Mouse (Mus musculus) limb, embryonic 12.5 days (tissue): ENCODE measurements around the gene Atxn10. TPM values are rescaled to one million over a fixed set of nuclear protein-coding genes. Genes with fewer than 3 reads are reported as not detected.

ENCODE experiments used
- ATAC-seq: fragments of 200-750 bp; cut with Nextera tagmentation; 2 replicates; pipeline ENCODE4 v1.8.0; 2017; ENCODE audit warnings: low read depth, moderate TSS enrichment; ENCODE audit not compliant: insufficient number of reproducible peaks, insufficient read depth, low FRiP score, low TSS enrichment
- H3K27ac ChIP-seq: fragments of 300-500 bp; sonication (generic); 2 replicates; pipeline ENCODE4 v1.5.1; 2016; ENCODE audit warnings: mild to moderate bottlenecking, moderate library complexity
- H3K27me3 ChIP-seq: fragments of 300-500 bp; sonication (generic); 2 replicates; pipeline ENCODE4 v1.6.1; 2016; ENCODE audit warnings: mild to moderate bottlenecking, moderate library complexity
- H3K36me3 ChIP-seq: fragments of 300-500 bp; sonication (generic); 2 replicates; pipeline ENCODE4 v1.6.1; 2016; ENCODE audit warnings: mild to moderate bottlenecking, moderate library complexity
- H3K4me1 ChIP-seq: fragments of 300-500 bp; sonication (generic); replicated peaks from 2 replicates; pipeline ENCODE4 v1.6.1; 2016
- H3K4me2 ChIP-seq: fragments of 300-500 bp; sonication (generic); 2 replicates; pipeline ENCODE4 v1.6.1; 2016; ENCODE audit warnings: mild to moderate bottlenecking, moderate library complexity
- H3K4me3 ChIP-seq: fragments of 300-500 bp; sonication (generic); replicated peaks from 2 replicates; pipeline ENCODE4 v1.5.1; 2016; ENCODE audit warnings: mild to moderate bottlenecking
- H3K9ac ChIP-seq: fragments of 300-500 bp; sonication (generic); replicated peaks from 2 replicates; pipeline ENCODE4 v1.6.1; 2016; ENCODE audit warnings: mild to moderate bottlenecking, moderate library complexity
- H3K9me3 ChIP-seq: fragments of 300-500 bp; sonication (generic); 2 replicates; pipeline ENCODE4 v1.6.1; 2016; ENCODE audit warnings: mild to moderate bottlenecking, moderate library complexity
- WGBS: fragments of 180-500 bp; shearing (Covaris S2); methylation state at CpG from one replicate; pipeline ENCODE4 v1.1.7; 2016; 5-methylcytosine and 5-hydroxymethylcytosine counted together
- polyA plus RNA-seq: library from polyadenylated mRNA; unstranded; fragments of >200 nt; fragmentation: Nextera tagmentation; extraction: Ambion mirVana; gene quantifications from 2 replicates; pipeline ENCODE4 v1.2.1, GENCODE M21; 2016

Gene Atxn10
- polyA plus RNA-seq, 1 experiment from 2014 or later, result 320 TPM

GRCm38 (mm10) chr15:85336301-85336991, 401 bp downstream of the Atxn10 start:
- ATAC-seq, result peak; percentile 94
- peak overlapping the region; percentile 97 for H3K27ac ChIP-seq
- no peaks in the 10 kb centered on the region for H3K36me3 ChIP-seq
- peak overlapping the region; percentile 97 for H3K4me3 ChIP-seq
- no peaks in the 10 kb centered on the region for H3K27me3 ChIP-seq
- peak overlapping the region; percentile 93 for H3K9ac ChIP-seq
- H3K9me3 ChIP-seq, result no peaks in the 10 kb centered on the region
- under 1% methylated on average over 54 of the region's 54 CpGs for whole genome bisulfite sequencing
- peak overlapping the region; percentile 83 for H3K4me2 ChIP-seq
- peaks cover 12% of the 10 kb centered on the region for H3K4me1 ChIP-seq

GRCm38 (mm10) chr15:85337219-85337618, 1.2 kb downstream of the Atxn10 start:
- peak overlapping the region; percentile 97; the same call in 1 of the 2 replicates for H3K27ac ChIP-seq
- H3K9me3 ChIP-seq, result no peaks in the 10 kb centered on the region
- WGBS, result 60% methylated on average over 9 of the region's 9 CpGs
- H3K9ac ChIP-seq, result peak overlapping the region; percentile 93
- H3K4me2 ChIP-seq, result peak overlapping the region; percentile 83
- H3K4me1 ChIP-seq, result peaks cover 12% of the 10 kb centered on the region
- no peaks in the 10 kb centered on the region; the same call in 1 of the 2 replicates for H3K36me3 ChIP-seq
- peak overlapping the region; percentile 97 for H3K4me3 ChIP-seq
- ATAC-seq, result no peak
- no peaks in the 10 kb centered on the region for H3K27me3 ChIP-seq

- no peaks in the 10 kb centered on the region; the same call in 1 of the 2 replicates for H3K36me3 ChIP-seq
- no peak overlapping the region for H3K9ac ChIP-seq
- no peaks in the 10 kb centered on the region for H3K27me3 ChIP-seq
- no peaks in the 10 kb centered on the region for H3K9me3 ChIP-seq
- 94% methylated on average over 5 of the region's 5 CpGs for WGBS
- H3K4me2 ChIP-seq, result no peak overlapping the region
- no peak overlapping the region for H3K27ac ChIP-seq
- no peak for ATAC-seq
- H3K4me1 ChIP-seq, result peaks cover 12% of the 10 kb centered on the region
- H3K4me3 ChIP-seq, result no peak overlapping the region
Measured at GRCm38 (mm10) chr15:85337979-85338378, 1.9 kb downstream of the Atxn10 start.

- 93% methylated on average over 2 of the region's 2 CpGs for WGBS
- no peak overlapping the region for H3K4me3 ChIP-seq
- peaks cover 7% of the 10 kb centered on the region for H3K36me3 ChIP-seq
- no peak overlapping the region for H3K27ac ChIP-seq
- no peak for ATAC-seq
- peaks cover 3% of the 10 kb centered on the region for H3K4me1 ChIP-seq
- no peaks in the 10 kb centered on the region for H3K9me3 ChIP-seq
- H3K9ac ChIP-seq, result no peak overlapping the region
- no peak overlapping the region for H3K4me2 ChIP-seq
- no peaks in the 10 kb centered on the region for H3K27me3 ChIP-seq
Measured at GRCm38 (mm10) chr15:85342246-85342645, 6.2 kb downstream of the Atxn10 start.

GRCm38 (mm10) chr15:85344673-85345072, 8.6 kb downstream of the Atxn10 start:
- Histone ChIP-seq H3K27me3 (no peaks in the 10 kb centered on the region), H3K4me1 (no peaks in the 10 kb centered on the region), H3K27ac (no peak overlapping the region), H3K9ac (no peak overlapping the region), H3K4me2 (no peak overlapping the region), H3K4me3 (no peak overlapping the region), H3K9me3 (no peaks in the 10 kb centered on the region), H3K36me3 (peaks cover 7% of the 10 kb centered on the region)
- 71% methylated on average over 2 of the region's 2 CpGs for WGBS
- ATAC-seq, result no peak

GRCm38 (mm10) chr15:85347058-85347700, 11.1 kb downstream of the Atxn10 start:
- Histone ChIP-seq H3K9me3 (no peaks in the 10 kb centered on the region), H3K4me2 (no peak overlapping the region), H3K9ac (no peak overlapping the region), H3K27ac (no peak overlapping the region), H3K4me3 (no peak overlapping the region), H3K27me3 (no peaks in the 10 kb centered on the region), H3K4me1 (no peaks in the 10 kb centered on the region), H3K36me3 (peaks cover 7% of the 10 kb centered on the region)
- 85% methylated on average over 6 of the region's 6 CpGs for WGBS
- ATAC-seq, result no peak

- Histone ChIP-seq H3K4me3 (no peak overlapping the region), H3K27me3 (no peaks in the 10 kb centered on the region), H3K4me2 (no peak overlapping the region), H3K9ac (no peak overlapping the region), H3K36me3 (peaks cover 6% of the 10 kb centered on the region), H3K9me3 (no peaks in the 10 kb centered on the region), H3K4me1 (peaks cover 5% of the 10 kb centered on the region; the same call in 1 of the 2 replicates), H3K27ac (no peak overlapping the region)
- no peak for ATAC-seq
- 92% methylated on average over 2 of the region's 2 CpGs for WGBS
Measured at GRCm38 (mm10) chr15:85350144-85350543, 14.1 kb downstream of the Atxn10 start.

GRCm38 (mm10) chr15:85354060-85354459, 18.0 kb downstream of the Atxn10 start:
- Histone ChIP-seq H3K4me1 (peaks cover 16% of the 10 kb centered on the region), H3K9ac (no peak overlapping the region), H3K36me3 (no peaks in the 10 kb centered on the region), H3K27ac (no peak overlapping the region), H3K27me3 (no peaks in the 10 kb centered on the region), H3K4me3 (no peak overlapping the region), H3K9me3 (no peaks in the 10 kb centered on the region), H3K4me2 (no peak overlapping the region)
- ATAC-seq, result no peak
- WGBS, result 88% methylated on average over 9 of the region's 9 CpGs

GRCm38 (mm10) chr15:85356112-85356511, 20.1 kb downstream of the Atxn10 start:
- H3K36me3 ChIP-seq, result peaks cover 17% of the 10 kb centered on the region
- peak overlapping the region; percentile 57; the same call in 1 of the 2 replicates for H3K27ac ChIP-seq
- no peak for ATAC-seq
- 77% methylated on average over 6 of the region's 6 CpGs for WGBS
- H3K4me1 ChIP-seq, result peaks cover 16% of the 10 kb centered on the region
- H3K4me2 ChIP-seq, result no peak overlapping the region
- no peaks in the 10 kb centered on the region for H3K9me3 ChIP-seq
- H3K4me3 ChIP-seq, result no peak overlapping the region
- H3K9ac ChIP-seq, result no peak overlapping the region
- no peaks in the 10 kb centered on the region for H3K27me3 ChIP-seq

- WGBS, result 90% methylated on average over 4 of the region's 4 CpGs
- Histone ChIP-seq H3K4me2 (no peak overlapping the region), H3K9ac (no peak overlapping the region), H3K9me3 (no peaks in the 10 kb centered on the region; the same call in 1 of the 2 replicates), H3K27me3 (no peaks in the 10 kb centered on the region), H3K36me3 (peaks cover 32% of the 10 kb centered on the region), H3K4me3 (no peak overlapping the region), H3K4me1 (peaks cover 16% of the 10 kb centered on the region), H3K27ac (no peak overlapping the region)
- ATAC-seq, result no peak
Measured at GRCm38 (mm10) chr15:85357465-85358225, 21.6 kb downstream of the Atxn10 start.

GRCm38 (mm10) chr15:85359483-85359882, 23.4 kb downstream of the Atxn10 start:
- Histone ChIP-seq H3K4me2 (no peak overlapping the region), H3K4me1 (peaks cover 16% of the 10 kb centered on the region), H3K27ac (no peak overlapping the region), H3K36me3 (peaks cover 50% of the 10 kb centered on the region), H3K9ac (no peak overlapping the region), H3K27me3 (no peaks in the 10 kb centered on the region), H3K4me3 (no peak overlapping the region), H3K9me3 (no peaks in the 10 kb centered on the region; the same call in 1 of the 2 replicates)
- no peak for ATAC-seq
- 50% methylated on average over 2 of the region's 2 CpGs for WGBS
